Mouse (Mus musculus) G1E (cell line): ENCODE measurements around the gene Nlrp4c.

Source experiments
- CTCF ChIP-seq: IDR thresholded peaks from 2 replicates; pipeline ENCODE4 v1.5.1; 2012; ENCODE audit warnings: low read depth, low read length, inconsistent platforms, mixed read lengths
- GATA1 ChIP-seq: IDR thresholded peaks from 2 replicates; pipeline ENCODE4 v1.6.1; 2012; ENCODE audit warnings: borderline replicate concordance, low read length, inconsistent platforms, mixed read lengths
- POLR2AphosphoS5 ChIP-seq: IDR thresholded peaks from 2 replicates; pipeline ENCODE4 v1.6.1; 2012; ENCODE audit warnings: low read depth, low read length, inconsistent platforms; ENCODE audit not compliant: insufficient replicate concordance
- TAL1 ChIP-seq: conservative IDR thresholded peaks from 2 replicates; pipeline ENCODE4 v1.6.1; 2012; ENCODE audit warnings: low read depth, low read length, inconsistent platforms, mixed read lengths

- no peak for TF ChIP-seq POLR2AphosphoS5
- no peak for TF ChIP-seq CTCF
- TF ChIP-seq TAL1: no peak
- TF ChIP-seq GATA1: no peak
Measured at GRCm38 (mm10) chr7:6151266-6151665, 106.3 kb downstream of the Nlrp4c start.
